Mouse (Mus musculus) liver, adult 2 months (tissue): Measurements from ENCODE around the gene Palld.

Experiments
- CTCF ChIP-seq: fragments of 200-500 bp; IDR thresholded peaks from 2 replicates; pipeline ENCODE4 v1.5.1; 2011; ENCODE audit warnings: low read depth, low read length, control low read depth
- POLR2A ChIP-seq: fragments of 200-500 bp; IDR thresholded peaks from 2 replicates; pipeline ENCODE4 v1.6.1; 2011; ENCODE audit warnings: low read length, control low read depth; ENCODE audit not compliant: insufficient read depth; ENCODE audit errors: extremely low read depth

- TF ChIP-seq CTCF (no peak), POLR2A (no peak)
These were observed 28.5 kb downstream of the Palld start for GRCm38 (mm10) chr8:61873994-61874393.
